Mouse (Mus musculus) CH12.LX (cell line): ENCODE data around the gene Ppp1r35. TPM values are rescaled to one million over a fixed set of nuclear protein-coding genes. Genes with fewer than 3 reads are reported as not detected.

Experiments
- DNase-seq: peaks from one replicate; pipeline ENCODE4 v3.0.0-alpha.2; 2013; ENCODE audit errors: extremely low read depth
- H3K27ac ChIP-seq: 2 replicates; pipeline ENCODE4 v1.5.1; 2012; ENCODE audit warnings: low read depth, mild to moderate bottlenecking, control low read depth, moderate library complexity; ENCODE audit not compliant: insufficient read depth
- H3K27me3 ChIP-seq: replicated peaks from 2 replicates; pipeline ENCODE3; 2012; ENCODE audit warnings: inconsistent platforms
- H3K36me3 ChIP-seq, 2 experiments: replicated peaks in 1 of 2; 2 replicates each; pipeline versions ENCODE3 to v1.6.1; 2012; ENCODE audit warnings: inconsistent platforms in 1 of 2, low read length in 1 of 2, mild to moderate bottlenecking in 1 of 2, mixed read lengths in 1 of 2, moderate library complexity in 1 of 2; ENCODE audit not compliant: control insufficient read depth in 1 of 2, insufficient read depth in 1 of 2
- H3K4me1 ChIP-seq, 2 experiments: 2 replicates each; pipeline ENCODE4 v1.6.1; 2012; ENCODE audit warnings: inconsistent platforms in 1 of 2, moderate library complexity in 1 of 2; ENCODE audit not compliant: insufficient read depth in 2 of 2, control insufficient read depth in 1 of 2
- H3K4me2 ChIP-seq: 2 replicates; pipeline ENCODE4 v1.6.1; 2012; ENCODE audit warnings: low read depth, mild to moderate bottlenecking, control low read depth; ENCODE audit not compliant: poor library complexity, insufficient read depth, severe bottlenecking
- H3K4me3 ChIP-seq, 3 experiments: fragments of 150-350 bp in 1 of 3; sonication (generic) in 1 of 3; replicated peaks in 1 of 3; 2 replicates each; pipeline versions ENCODE3 to v1.5.1; 2011 to 2012; ENCODE audit warnings: low read depth in 2 of 3, low read length in 2 of 3, mild to moderate bottlenecking in 2 of 3, moderate library complexity in 2 of 3, control low read depth in 1 of 3, improper control_type of control experiment in 1 of 3, inconsistent platforms in 1 of 3, mixed read lengths in 1 of 3; ENCODE audit not compliant: poor library complexity in 1 of 3
- H3K79me2 ChIP-seq: replicated peaks from 2 replicates; pipeline ENCODE4 v1.6.1; 2012; ENCODE audit warnings: mild to moderate bottlenecking, moderate library complexity; ENCODE audit not compliant: control insufficient read depth, poor library complexity, insufficient read depth, severe bottlenecking; ENCODE audit errors: extremely low read depth
- H3K9ac ChIP-seq: 2 replicates; pipeline ENCODE4 v1.6.1; 2012; ENCODE audit warnings: low read depth, mild to moderate bottlenecking, control low read depth, moderate library complexity; ENCODE audit not compliant: insufficient read depth
- H3K9me3 ChIP-seq: replicated peaks from 2 replicates; pipeline ENCODE3; 2012; ENCODE audit warnings: low read length, inconsistent platforms, mixed read lengths
- BHLHE40 ChIP-seq: IDR thresholded peaks from 2 replicates; pipeline ENCODE4 v1.6.1; 2011; ENCODE audit warnings: mild to moderate bottlenecking, low read depth, low read length, improper control_type of control experiment
- CHD1 ChIP-seq: IDR thresholded peaks from 2 replicates; pipeline ENCODE4 v1.6.1; 2012; ENCODE audit warnings: low read depth, low read length, improper control_type of control experiment, inconsistent platforms
- CHD2 ChIP-seq: IDR thresholded peaks from 2 replicates; pipeline ENCODE4 v1.6.1; 2011; ENCODE audit warnings: low read length, improper control_type of control experiment
- ELF1 ChIP-seq: IDR thresholded peaks from 2 replicates; pipeline ENCODE4 v1.6.1; 2014; ENCODE audit warnings: low read depth, mild to moderate bottlenecking, inconsistent platforms, low read length, improper control_type of control experiment
- ETS1 ChIP-seq: conservative IDR thresholded peaks from 2 replicates; pipeline ENCODE4 v1.6.1; 2012; ENCODE audit warnings: low read depth, mild to moderate bottlenecking, inconsistent platforms, low read length, improper control_type of control experiment, moderate library complexity
- IRF4 ChIP-seq: IDR thresholded peaks from 2 replicates; pipeline ENCODE4 v1.6.1; 2014; ENCODE audit warnings: low read depth, mild to moderate bottlenecking, inconsistent platforms, low read length, improper control_type of control experiment
- JUND ChIP-seq: conservative IDR thresholded peaks from 2 replicates; pipeline ENCODE4 v1.6.1; 2011; ENCODE audit warnings: low read depth, low read length, improper control_type of control experiment
- KAT2A ChIP-seq: IDR thresholded peaks from 2 replicates; pipeline ENCODE4 v1.6.1; 2012; ENCODE audit warnings: low read length, improper control_type of control experiment, inconsistent platforms; ENCODE audit not compliant: insufficient replicate concordance
- MAX ChIP-seq: IDR thresholded peaks from 2 replicates; pipeline ENCODE4 v1.6.1; 2011; ENCODE audit warnings: low read length, improper control_type of control experiment
- MAZ ChIP-seq: IDR thresholded peaks from 2 replicates; pipeline ENCODE4 v1.6.1; 2012; ENCODE audit warnings: low read depth, mild to moderate bottlenecking, inconsistent platforms, low read length, improper control_type of control experiment, moderate library complexity
- MEF2A ChIP-seq: IDR thresholded peaks from 2 replicates; pipeline ENCODE4 v1.6.1; 2014; ENCODE audit warnings: low read depth, mild to moderate bottlenecking, inconsistent platforms, low read length, improper control_type of control experiment, borderline replicate concordance
- MXI1 ChIP-seq: IDR thresholded peaks from 2 replicates; pipeline ENCODE4 v1.6.1; 2011; ENCODE audit warnings: mild to moderate bottlenecking, low read depth, low read length, improper control_type of control experiment
- NELFE ChIP-seq: IDR thresholded peaks from 2 replicates; pipeline ENCODE4 v1.6.1; 2011; ENCODE audit warnings: low read depth, low read length, improper control_type of control experiment
- NRF1 ChIP-seq: IDR thresholded peaks from 2 replicates; pipeline ENCODE4 v1.6.1; 2014; ENCODE audit warnings: low read depth, mild to moderate bottlenecking, inconsistent platforms, low read length, improper control_type of control experiment, moderate library complexity
- POLR2A ChIP-seq: IDR thresholded peaks from 2 replicates; pipeline ENCODE4 v1.6.1; 2011; ENCODE audit warnings: low read depth, mild to moderate bottlenecking, improper control_type of control experiment, low read length
- SIN3A ChIP-seq: IDR thresholded peaks from 2 replicates; pipeline ENCODE4 v1.6.1; 2012; ENCODE audit warnings: low read length, improper control_type of control experiment, inconsistent platforms
- SMC3 ChIP-seq: IDR thresholded peaks from 2 replicates; pipeline ENCODE4 v1.6.1; 2011; ENCODE audit warnings: low read depth, low read length, improper control_type of control experiment
- TCF12 ChIP-seq: IDR thresholded peaks from 2 replicates; pipeline ENCODE4 v1.6.1; 2014; ENCODE audit warnings: low read depth, mild to moderate bottlenecking, inconsistent platforms, low read length, improper control_type of control experiment
- USF1 ChIP-seq: IDR thresholded peaks from 2 replicates; pipeline ENCODE4 v1.6.1; 2014; ENCODE audit warnings: low read depth, mild to moderate bottlenecking, inconsistent platforms, low read length, improper control_type of control experiment
- USF2 ChIP-seq: conservative IDR thresholded peaks from 2 replicates; pipeline ENCODE4 v1.6.1; 2011; ENCODE audit warnings: low read depth, low read length, improper control_type of control experiment
- ZMIZ1 ChIP-seq: IDR thresholded peaks from 2 replicates; pipeline ENCODE4 v1.6.1; 2012; ENCODE audit warnings: low read depth, mild to moderate bottlenecking, inconsistent platforms, low read length, improper control_type of control experiment
- ZNF384 ChIP-seq: IDR thresholded peaks from 2 replicates; pipeline ENCODE4 v1.6.1; 2012; ENCODE audit warnings: low read depth, low read length, improper control_type of control experiment, inconsistent platforms
- dilution Hi-C: fragments of 300-500 bp; cut with MboI; formaldehyde crosslinking; loops from 2 replicates; pipeline ENCODE4 v1.14.3; 2020; ENCODE audit warnings: low sequenced_read_pairs; ENCODE audit not compliant: extremely low pct_unique_long_range_greater_than_20kb, extremely low pct_ligation_motif_present
- in situ Hi-C: fragments of 300-500 bp; cut with MboI; formaldehyde crosslinking; loops from 3 replicates; pipeline ENCODE4 v1.14.3; 2019; ENCODE audit warnings: low sequenced_read_pairs, low pct_ligation_motif_present, low pct_unique_long_range_greater_than_20kb, mixed read lengths
- polyA plus RNA-seq: library from polyadenylated mRNA; unstranded; fragments of >175 nt; gene quantifications from 2 replicates; pipeline ENCODE4 v1.2.1, GENCODE M21; 2012; ENCODE audit warnings: low read depth; ENCODE audit not compliant: insufficient read length
- total RNA-seq, 2 experiments: library from RNA; depleted of rRNA; stranded (reverse); fragments of 300-350 nt in 1 of 2; fragments of >200 nt in 1 of 2; gene quantifications; 2 replicates each; pipeline ENCODE4 v1.2.3; 2012 to 2014

The Ppp1r35 gene
- total and polyA plus RNA-seq, 3 experiments = 17.3 to 34.6 (median 23.3) TPM

- peaks cover 33 to 88% of the 10 kb centered on the region in 2 experiments for H3K4me1 ChIP-seq
- no peaks in the 10 kb centered on the region for H3K36me3 ChIP-seq
- peak overlapping the region in 1 of 3 experiments; percentile 31 for H3K4me3 ChIP-seq
- no peaks in the 10 kb centered on the region for H3K27me3 ChIP-seq
- no peaks in the 10 kb centered on the region for H3K79me2 ChIP-seq
- TF ChIP-seq ELF1 (peak; percentile 20; the same call in 1 of the 2 replicates), MEF2A (0 out of 2 replicates have a peak, but pooled peaks have one; percentile 30), POLR2A (peak; percentile 61), ETS1 (0 out of 2 replicates have a peak, but pooled peaks have one; percentile 8), CHD2 (peak; percentile 80), CHD1 (no peak), SIN3A (0 out of 2 replicates have a peak, but pooled peaks have one; percentile 21), IRF4 (0 out of 2 replicates have a peak, but pooled peaks have one; percentile 18), MXI1 (peak; percentile 93), MAX (no peak)
- in situ Hi-C loops (no loop called here), dilution Hi-C loops (no loop called here)
- DNase-seq = peak; percentile 67
- H3K4me2 ChIP-seq = peak overlapping the region; percentile 26
- H3K9me3 ChIP-seq = no peaks in the 10 kb centered on the region
- peak overlapping the region; percentile 84; the same call in 1 of the 2 replicates for H3K27ac ChIP-seq
- H3K9ac ChIP-seq = no peak overlapping the region; the same call in 1 of the 2 replicates
Measured at GRCm38 (mm10) chr5:137826421-137826820, 47.8 kb downstream of the Ppp1r35 start.

GRCm38 (mm10) chr5:137828694-137829093 lies 50.0 kb downstream of the Ppp1r35 start:
- H3K4me2 ChIP-seq = no peak overlapping the region
- H3K36me3 ChIP-seq = no peaks in the 10 kb centered on the region
- H3K9ac ChIP-seq = no peak overlapping the region
- TF ChIP-seq USF1 = no peak
- no peak for TF ChIP-seq MAZ
- TF ChIP-seq TCF12 = no peak
- TF ChIP-seq USF2 = no peak
- no peak for TF ChIP-seq ZMIZ1
- no peak for TF ChIP-seq ZNF384
- no peak for TF ChIP-seq KAT2A
- no peak for TF ChIP-seq IRF4
- TF ChIP-seq BHLHE40 = no peak
- no peak for TF ChIP-seq ETS1
- no peak for TF ChIP-seq SMC3
- no peak for TF ChIP-seq NRF1
- TF ChIP-seq MAX = no peak
- TF ChIP-seq NELFE = no peak
- no peak for TF ChIP-seq CHD1
- TF ChIP-seq JUND = no peak
- TF ChIP-seq, all 38 proteins: peak for 0
- Histone ChIP-seq H3K79me2 (no peaks in the 10 kb centered on the region), H3K9me3 (no peaks in the 10 kb centered on the region), H3K4me3 (no peak overlapping the region), H3K4me1 (peaks cover 25 to 73% of the 10 kb centered on the region in 2 experiments), H3K27ac (no peak overlapping the region), H3K27me3 (no peaks in the 10 kb centered on the region)
- no peak for DNase-seq
- in situ Hi-C loops (no loop called here), dilution Hi-C loops (no loop called here)

Other genes starting within 250 kb of the Ppp1r35 start
Only the 20 nearest of the 24 such genes appear.
- not detected in 2 replicates for gene Actl6b, start 225.3 kb upstream of the Ppp1r35 start, total RNA-seq (2012; rRNA removed)
- not detected in 2 replicates for gene Actl6b, start 225.3 kb upstream of the Ppp1r35 start, total RNA-seq (2014; rRNA removed)
- gene Actl6b, start 225.3 kb upstream of the Ppp1r35 start, polyA plus RNA-seq = not detected in 2 replicates
- 1.3 and 2.2 TPM in 2 replicates for gene Tfr2, start 209.0 kb upstream of the Ppp1r35 start, total RNA-seq (2012; rRNA removed)
- 0.50 and 0.67 TPM in 2 replicates for gene Tfr2, start 209.0 kb upstream of the Ppp1r35 start, total RNA-seq (2014; rRNA removed)
- gene Tfr2, start 209.0 kb upstream of the Ppp1r35 start, polyA plus RNA-seq = 1.1 and 2.2 TPM in 2 replicates
- 4.2 and 5.5 TPM in 2 replicates for gene Mospd3, start 177.8 kb upstream of the Ppp1r35 start, total RNA-seq (2012; rRNA removed)
- gene Mospd3, start 177.8 kb upstream of the Ppp1r35 start, total RNA-seq (2014; rRNA removed) = 0.76 and 1.5 TPM in 2 replicates
- gene Mospd3, start 177.8 kb upstream of the Ppp1r35 start, polyA plus RNA-seq = 18.3 and 23.7 TPM in 2 replicates
- gene Pcolce, start 165.1 kb upstream of the Ppp1r35 start, total RNA-seq (2012; rRNA removed) = 0.30 and 0.46 TPM in 2 replicates
- not detected in 2 replicates for gene Pcolce, start 165.1 kb upstream of the Ppp1r35 start, total RNA-seq (2014; rRNA removed)
- gene Pcolce, start 165.1 kb upstream of the Ppp1r35 start, polyA plus RNA-seq = 0.76 and 0.97 TPM in 2 replicates
- gene Fbxo24, start 149.8 kb upstream of the Ppp1r35 start, total RNA-seq (2012; rRNA removed) = 0.13 TPM in 2 replicates
- not detected in 2 replicates for gene Fbxo24, start 149.8 kb upstream of the Ppp1r35 start, total RNA-seq (2014; rRNA removed)
- gene Fbxo24, start 149.8 kb upstream of the Ppp1r35 start, polyA plus RNA-seq = 0.24 and 0.26 TPM in 2 replicates
- gene Lrch4, start 149.7 kb upstream of the Ppp1r35 start, total RNA-seq (2012; rRNA removed) = 20.0 and 25.6 TPM in 2 replicates
- 9.0 and 9.9 TPM in 2 replicates for gene Lrch4, start 149.7 kb upstream of the Ppp1r35 start, total RNA-seq (2014; rRNA removed)
- 47.9 and 62.1 TPM in 2 replicates for gene Lrch4, start 149.7 kb upstream of the Ppp1r35 start, polyA plus RNA-seq
- gene Gm20605, start 149.7 kb upstream of the Ppp1r35 start, total RNA-seq (2012; rRNA removed) = 1.1 and 1.5 TPM in 2 replicates
- gene Gm20605, start 149.7 kb upstream of the Ppp1r35 start, total RNA-seq (2014; rRNA removed) = 0.50 and 1.1 TPM in 2 replicates
- gene Gm20605, start 149.7 kb upstream of the Ppp1r35 start, polyA plus RNA-seq = 7.4 and 9.0 TPM in 2 replicates
- gene Sap25, start 137.5 kb upstream of the Ppp1r35 start, total RNA-seq (2012; rRNA removed) = 2.2 and 2.4 TPM in 2 replicates
- 0.72 and 2.1 TPM in 2 replicates for gene Sap25, start 137.5 kb upstream of the Ppp1r35 start, total RNA-seq (2014; rRNA removed)
- gene Sap25, start 137.5 kb upstream of the Ppp1r35 start, polyA plus RNA-seq = 12.1 and 16.6 TPM in 2 replicates
- not detected in 2 replicates for gene Irs3, start 133.1 kb upstream of the Ppp1r35 start, total RNA-seq (2012; rRNA removed)
- not detected in 2 replicates for gene Irs3, start 133.1 kb upstream of the Ppp1r35 start, total RNA-seq (2014; rRNA removed)
- gene Irs3, start 133.1 kb upstream of the Ppp1r35 start, polyA plus RNA-seq = not detected in 2 replicates
- gene Agfg2, start 94.1 kb upstream of the Ppp1r35 start, total RNA-seq (2012; rRNA removed) = 8.7 and 10.0 TPM in 2 replicates
- 11.5 and 13.4 TPM in 2 replicates for gene Agfg2, start 94.1 kb upstream of the Ppp1r35 start, total RNA-seq (2014; rRNA removed)
- gene Agfg2, start 94.1 kb upstream of the Ppp1r35 start, polyA plus RNA-seq = 16.7 and 16.8 TPM in 2 replicates
- gene Nyap1, start 37.2 kb upstream of the Ppp1r35 start, total RNA-seq (2012; rRNA removed) = 0.67 and 1.4 TPM in 2 replicates
- gene Nyap1, start 37.2 kb upstream of the Ppp1r35 start, total RNA-seq (2014; rRNA removed) = 0.28 and 0.34 TPM in 2 replicates
- 0.35 and 0.43 TPM in 2 replicates for gene Nyap1, start 37.2 kb upstream of the Ppp1r35 start, polyA plus RNA-seq
- 32.0 and 39.9 TPM in 2 replicates for gene Tsc22d4, start 33.1 kb upstream of the Ppp1r35 start, total RNA-seq (2012; rRNA removed)
- gene Tsc22d4, start 33.1 kb upstream of the Ppp1r35 start, total RNA-seq (2014; rRNA removed) = 26.4 and 28.2 TPM in 2 replicates
- gene Tsc22d4, start 33.1 kb upstream of the Ppp1r35 start, polyA plus RNA-seq = 91.2 and 103 TPM in 2 replicates
- 32.7 and 38.5 TPM in 2 replicates for gene Mepce, start 8.8 kb downstream of the Ppp1r35 start, total RNA-seq (2012; rRNA removed)
- gene Mepce, start 8.8 kb downstream of the Ppp1r35 start, total RNA-seq (2014; rRNA removed) = 31.1 and 37.3 TPM in 2 replicates
- 42.4 and 43.7 TPM in 2 replicates for gene Mepce, start 8.8 kb downstream of the Ppp1r35 start, polyA plus RNA-seq
- 1.3 and 1.9 TPM in 2 replicates for gene Zcwpw1, start 8.9 kb downstream of the Ppp1r35 start, total RNA-seq (2012; rRNA removed)
- gene Zcwpw1, start 8.9 kb downstream of the Ppp1r35 start, total RNA-seq (2014; rRNA removed) = 2.3 and 3.0 TPM in 2 replicates
- gene Zcwpw1, start 8.9 kb downstream of the Ppp1r35 start, polyA plus RNA-seq = 1.5 and 2.8 TPM in 2 replicates
- 0.08 and 0.13 TPM in 2 replicates for gene Pilra, start 57.4 kb downstream of the Ppp1r35 start, total RNA-seq (2012; rRNA removed)
- gene Pilra, start 57.4 kb downstream of the Ppp1r35 start, total RNA-seq (2014; rRNA removed) = not detected in 2 replicates
- gene Pilra, start 57.4 kb downstream of the Ppp1r35 start, polyA plus RNA-seq = 0.42 and 0.66 TPM in 2 replicates
- gene Pilrb1, start 79.3 kb downstream of the Ppp1r35 start, total RNA-seq (2012; rRNA removed) = not detected in 2 replicates
- gene Pilrb1, start 79.3 kb downstream of the Ppp1r35 start, total RNA-seq (2014; rRNA removed) = not detected in 2 replicates
- gene Pilrb1, start 79.3 kb downstream of the Ppp1r35 start, polyA plus RNA-seq = not detected in 2 replicates
- gene Pilrb2, start 93.0 kb downstream of the Ppp1r35 start, total RNA-seq (2012; rRNA removed) = not detected in 2 replicates
- gene Pilrb2, start 93.0 kb downstream of the Ppp1r35 start, total RNA-seq (2014; rRNA removed) = not detected in 2 replicates
- gene Pilrb2, start 93.0 kb downstream of the Ppp1r35 start, polyA plus RNA-seq = not detected in 2 replicates
- not detected in 2 replicates for gene Cyp3a13, start 142.8 kb downstream of the Ppp1r35 start, total RNA-seq (2012; rRNA removed)
- gene Cyp3a13, start 142.8 kb downstream of the Ppp1r35 start, total RNA-seq (2014; rRNA removed) = not detected in 2 replicates
- gene Cyp3a13, start 142.8 kb downstream of the Ppp1r35 start, polyA plus RNA-seq = 0.16 TPM in 1 of 2 replicates, not detected in the other
- gene Gjc3, start 184.2 kb downstream of the Ppp1r35 start, total RNA-seq (2012; rRNA removed) = not detected in 2 replicates
- not detected in 2 replicates for gene Gjc3, start 184.2 kb downstream of the Ppp1r35 start, total RNA-seq (2014; rRNA removed)
- not detected in 2 replicates for gene Gjc3, start 184.2 kb downstream of the Ppp1r35 start, polyA plus RNA-seq
- not detected in 2 replicates for gene Azgp1, start 202.7 kb downstream of the Ppp1r35 start, total RNA-seq (2012; rRNA removed)
- gene Azgp1, start 202.7 kb downstream of the Ppp1r35 start, total RNA-seq (2014; rRNA removed) = not detected in 2 replicates
- gene Azgp1, start 202.7 kb downstream of the Ppp1r35 start, polyA plus RNA-seq = not detected in 2 replicates